Mouse (Mus musculus) layer of hippocampus, postnatal 36 days (tissue): ENCODE results near the gene Cpsf4l. TPM values are rescaled to one million over a fixed set of nuclear protein-coding genes. Genes with fewer than 3 reads are reported as not detected.

Experiments
- DNase-seq, 2 experiments: peaks; one replicate each; pipeline ENCODE4 v3.0.0; 2022
- total RNA-seq, 2 experiments: library from RNA; stranded (reverse); gene quantifications; 2 replicates each; pipeline ENCODE4 v1.2.3; 2021

The Cpsf4l gene
- not detected for total RNA-seq

GRCm38 (mm10) chr11:113709731-113710256 lies at the start of gene Cpsf4l:
TSS of gene Cpsf4l (minus strand) at chr11:113710017.
- DNase-seq = no peak

GRCm38 (mm10) chr11:113758851-113759250 lies 49.0 kb upstream of the Cpsf4l start:
- DNase-seq = no peak

- no peak for DNase-seq
Observed at GRCm38 (mm10) chr11:113756578-113756977, 46.8 kb upstream of the Cpsf4l start.

- no peak for DNase-seq
Observed at GRCm38 (mm10) chr11:113755878-113756277, 46.1 kb upstream of the Cpsf4l start.

GRCm38 (mm10) chr11:113754845-113755244 lies 45.0 kb upstream of the Cpsf4l start:
- DNase-seq = no peak

- DNase-seq = no peak
Observed at GRCm38 (mm10) chr11:113752685-113753430, 43.0 kb upstream of the Cpsf4l start.

- DNase-seq = no peak
Observed at GRCm38 (mm10) chr11:113752158-113752661, 42.4 kb upstream of the Cpsf4l start.

- peak; percentile 73 to 75 for DNase-seq
Observed at GRCm38 (mm10) chr11:113751484-113752084, 41.8 kb upstream of the Cpsf4l start, which contains the start of gene Cdc42ep4. TSS of gene Cdc42ep4 (minus strand) at chr11:113751881.

- peak; percentile 69 to 71 for DNase-seq
Observed at GRCm38 (mm10) chr11:113750571-113751483, 41.0 kb upstream of the Cpsf4l start.

GRCm38 (mm10) chr11:113749749-113750351 lies 40.0 kb upstream of the Cpsf4l start:
- DNase-seq = no peak

GRCm38 (mm10) chr11:113748797-113749521 lies 39.1 kb upstream of the Cpsf4l start:
- DNase-seq = no peak

GRCm38 (mm10) chr11:113747725-113748380 lies 38.0 kb upstream of the Cpsf4l start:
- DNase-seq = no peak

GRCm38 (mm10) chr11:113747056-113747455 lies 37.2 kb upstream of the Cpsf4l start:
- DNase-seq = no peak

- no peak for DNase-seq
Observed at GRCm38 (mm10) chr11:113745961-113746360, 36.1 kb upstream of the Cpsf4l start.

- DNase-seq = no peak
Observed at GRCm38 (mm10) chr11:113742998-113743397, 33.2 kb upstream of the Cpsf4l start.

- DNase-seq = no peak
Observed at GRCm38 (mm10) chr11:113740100-113740499, 30.3 kb upstream of the Cpsf4l start.

GRCm38 (mm10) chr11:113739213-113739612 lies 29.4 kb upstream of the Cpsf4l start:
- DNase-seq = no peak

- no peak for DNase-seq
Observed at GRCm38 (mm10) chr11:113737912-113738311, 28.1 kb upstream of the Cpsf4l start.

GRCm38 (mm10) chr11:113737553-113737854 lies 27.7 kb upstream of the Cpsf4l start:
- no peak for DNase-seq

GRCm38 (mm10) chr11:113736848-113737552 lies 27.2 kb upstream of the Cpsf4l start:
- DNase-seq = no peak
